Mouse (Mus musculus) cerebellum, postnatal 36 days (tissue): Measurements from ENCODE around the gene 2210011C24Rik.
"Not testable (repeated sequence)": the region's sequence is repeated elsewhere in the genome, so short reads cannot be mapped to it uniquely, and the experiment has no call there.

Experiments used
- DNase-seq, 2 experiments: peaks; one replicate each; pipeline ENCODE4 v3.0.0; 2021 to 2022; ENCODE audit warnings: mixed read lengths in 2 of 2

Gene 2210011C24Rik

GRCm38 (mm10) chr8:84019738-84020137 lies 7.8 kb upstream of the 2210011C24Rik start:
- no peak for DNase-seq

- DNase-seq = no peak
Measured at GRCm38 (mm10) chr8:84015833-84016232, 3.9 kb upstream of the 2210011C24Rik start.

GRCm38 (mm10) chr8:84012499-84013165 lies 661 bp upstream of the 2210011C24Rik start:
- DNase-seq = no peak

DNA sequence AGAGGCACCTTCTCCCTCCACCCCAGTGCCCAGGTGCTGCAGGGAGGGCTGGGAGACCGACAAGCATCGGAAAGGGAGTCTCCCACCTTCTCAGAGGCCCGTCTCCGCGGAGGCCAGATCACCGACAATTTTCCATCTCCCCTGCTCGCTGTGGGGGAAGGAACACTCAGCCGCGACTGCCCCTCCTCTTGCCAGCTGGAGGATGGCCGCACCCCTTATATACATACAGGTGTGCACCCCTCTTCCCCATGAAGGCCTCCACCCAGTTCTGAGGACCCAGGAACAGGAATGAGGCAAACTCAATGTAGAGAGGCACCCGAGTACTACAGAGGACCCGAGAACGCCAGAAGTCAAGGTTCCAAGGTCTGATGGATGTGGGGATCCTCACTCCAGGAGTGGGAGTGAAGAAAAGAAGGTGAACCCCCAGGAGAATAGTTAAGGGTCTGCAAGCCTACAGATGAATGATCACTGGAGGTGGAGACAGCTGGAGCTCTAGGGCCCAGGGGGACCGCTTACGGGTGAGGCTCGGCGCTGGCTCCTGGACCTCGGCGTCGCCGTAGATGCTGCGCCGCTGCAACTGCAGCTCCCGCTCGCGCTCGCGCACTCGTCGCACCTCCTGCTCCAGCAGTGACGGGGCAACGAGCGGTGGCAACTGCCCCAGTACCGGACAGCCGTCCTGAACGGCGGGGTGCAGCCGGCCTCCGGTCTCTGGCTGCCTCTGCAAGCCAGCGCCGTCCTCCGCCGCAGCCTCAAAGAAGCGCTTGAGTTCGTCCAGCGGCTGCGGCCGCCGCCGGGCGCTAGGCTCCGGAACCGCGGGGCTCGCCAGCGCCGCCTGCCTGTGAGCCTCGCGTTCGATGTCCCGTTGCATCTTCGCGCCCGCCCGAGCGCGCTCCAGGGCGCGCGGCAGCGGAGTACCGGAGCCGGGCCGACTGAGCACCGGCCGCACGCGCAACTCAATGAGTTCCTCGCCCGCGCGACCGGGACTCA lies 1.1 kb downstream of the 2210011C24Rik start:
- DNase-seq = peak; percentile 75 to 79

DNA sequence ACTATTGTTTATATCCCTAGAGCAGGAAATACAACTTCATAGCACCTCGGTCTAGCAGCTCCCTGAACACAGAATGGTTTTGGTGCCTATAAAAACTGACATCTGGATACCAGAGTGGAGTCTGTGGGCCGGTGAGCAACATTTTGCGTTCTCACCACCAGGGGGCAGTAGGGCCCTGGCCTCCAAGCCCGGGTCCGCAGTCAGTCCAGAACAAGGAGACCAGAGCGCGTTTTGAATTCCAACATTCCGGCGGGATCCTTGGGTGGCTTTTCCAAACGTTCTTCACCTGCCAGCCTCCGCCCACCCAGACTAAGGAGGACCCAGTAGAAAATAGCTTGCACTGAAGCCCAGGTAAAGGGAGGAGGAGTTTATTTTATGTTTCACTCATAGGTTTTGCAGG lies 2.1 kb downstream of the 2210011C24Rik start:
- peak; percentile 85 to 90 for DNase-seq

GRCm38 (mm10) chr8:84008362-84008761 lies 3.6 kb downstream of the 2210011C24Rik start:
- no peak for DNase-seq

GRCm38 (mm10) chr8:84005502-84005901 lies 6.5 kb downstream of the 2210011C24Rik start:
- not testable (repeated sequence) for DNase-seq

DNA sequence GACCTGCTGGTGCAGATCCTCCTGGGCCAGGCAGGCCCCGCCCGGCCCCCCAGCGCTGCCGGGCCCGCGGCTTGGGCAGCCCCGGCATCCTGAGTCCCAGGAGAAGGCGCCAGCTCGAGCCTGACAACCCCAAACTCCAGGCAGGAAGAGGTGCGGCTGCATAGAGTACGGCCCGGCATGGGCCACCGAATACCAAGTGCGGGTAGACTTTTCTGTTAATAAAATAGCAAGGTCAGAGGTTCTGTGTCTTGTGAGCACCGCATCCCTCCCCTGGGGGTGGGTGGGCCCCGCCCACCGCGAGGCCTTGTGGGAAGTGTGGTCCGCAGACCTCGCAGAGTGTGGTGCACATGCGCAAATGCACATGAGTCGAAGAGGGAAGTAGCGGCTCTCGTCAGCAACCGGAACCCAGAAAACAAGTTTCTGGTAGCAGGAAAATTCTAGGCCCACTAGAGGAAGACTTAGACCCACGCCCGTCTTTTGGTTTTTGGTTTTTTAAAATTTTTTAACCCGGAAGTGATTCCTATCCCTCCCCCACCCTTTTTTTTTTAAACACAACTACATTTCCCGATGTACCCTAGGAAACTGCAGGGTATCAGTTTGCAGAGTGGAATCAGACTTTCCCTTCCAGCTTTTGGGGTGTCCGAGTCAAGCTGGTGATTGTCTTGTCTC lies 7.3 kb downstream of the 2210011C24Rik start:
- peak; percentile 90 to 93 for DNase-seq

DNA sequence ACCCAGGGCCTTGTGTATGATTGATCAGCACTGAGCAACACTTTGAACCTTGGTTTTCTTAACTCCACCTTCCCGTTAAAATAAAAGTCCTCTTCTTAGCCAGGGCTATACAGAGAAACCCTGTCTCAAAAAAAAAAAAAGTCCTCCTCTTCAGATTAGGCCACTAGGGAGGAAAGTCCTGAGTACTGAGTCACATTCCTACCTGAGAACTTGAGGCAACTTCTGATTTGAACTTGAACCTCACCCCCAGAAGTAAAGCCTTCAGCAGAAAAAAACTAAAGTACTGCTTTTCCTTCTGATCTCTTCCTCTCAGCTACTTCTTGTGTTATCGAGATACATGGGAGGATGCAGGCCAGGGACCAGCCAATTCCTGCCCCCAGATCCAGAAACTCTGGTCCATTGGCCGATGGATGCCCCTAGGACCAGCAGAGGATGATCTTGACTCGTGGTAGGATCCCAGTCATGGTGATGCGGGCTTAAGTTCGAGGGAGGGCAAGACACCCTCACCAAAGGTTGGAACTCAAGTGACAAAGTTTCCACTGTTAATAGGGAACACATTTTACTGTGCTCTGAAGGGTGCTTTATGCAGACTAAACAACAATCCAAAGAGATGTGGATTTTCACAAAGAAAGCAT lies 8.2 kb downstream of the 2210011C24Rik start:
- no peak for DNase-seq

- no peak for DNase-seq
Measured at GRCm38 (mm10) chr8:84002957-84003611, 8.9 kb downstream of the 2210011C24Rik start.

GRCm38 (mm10) chr8:84001281-84002000 lies 10.5 kb downstream of the 2210011C24Rik start, which contains the start of gene 1700067K01Rik:
TSS of gene 1700067K01Rik (plus strand) at chr8:84001502.
- no peak for DNase-seq

- DNase-seq = no peak
Measured at GRCm38 (mm10) chr8:83999825-84000224, 12.1 kb downstream of the 2210011C24Rik start.

DNA sequence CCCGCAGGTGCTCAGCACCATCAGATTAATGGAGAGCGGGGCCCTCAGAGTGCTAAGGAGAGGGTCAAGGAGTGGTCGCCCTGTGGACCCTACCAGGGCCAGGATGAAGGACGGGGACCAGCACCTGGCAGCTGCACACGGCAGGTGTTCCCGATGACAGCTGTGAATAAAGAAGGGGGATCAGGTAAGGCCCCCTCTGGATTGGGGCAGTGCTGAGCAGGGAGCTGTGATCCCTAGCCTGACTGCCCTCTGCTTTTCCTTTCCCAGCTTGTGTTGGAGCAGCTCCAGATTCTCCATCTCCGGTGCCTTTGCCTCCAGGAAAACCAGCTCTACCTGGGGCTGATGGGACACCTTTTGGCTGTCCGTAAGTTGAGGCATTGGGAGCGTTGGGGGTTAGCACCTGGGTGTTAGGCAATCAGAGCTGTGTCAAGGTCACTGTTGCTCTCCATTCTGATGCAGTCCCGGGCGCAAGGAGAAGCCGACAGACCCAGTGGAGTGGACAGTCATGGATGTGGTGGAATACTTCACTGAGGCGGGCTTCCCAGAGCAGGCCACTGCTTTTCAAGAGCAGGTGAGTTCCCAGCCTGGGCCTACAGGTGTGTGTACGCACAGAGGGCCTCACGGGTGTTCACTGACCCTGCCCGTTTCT lies 12.8 kb downstream of the 2210011C24Rik start:
- DNase-seq = no peak

- DNase-seq = peak in 1 of 2 experiments; percentile 51
Measured at GRCm38 (mm10) chr8:83998231-83999056, 13.5 kb downstream of the 2210011C24Rik start.

GRCm38 (mm10) chr8:83997511-83998141 lies 14.3 kb downstream of the 2210011C24Rik start, which contains the start of gene Samd1:
TSS of gene Samd1 (plus strand) at chr8:83997672.
- DNase-seq = peak; percentile 53 to 56

DNA sequence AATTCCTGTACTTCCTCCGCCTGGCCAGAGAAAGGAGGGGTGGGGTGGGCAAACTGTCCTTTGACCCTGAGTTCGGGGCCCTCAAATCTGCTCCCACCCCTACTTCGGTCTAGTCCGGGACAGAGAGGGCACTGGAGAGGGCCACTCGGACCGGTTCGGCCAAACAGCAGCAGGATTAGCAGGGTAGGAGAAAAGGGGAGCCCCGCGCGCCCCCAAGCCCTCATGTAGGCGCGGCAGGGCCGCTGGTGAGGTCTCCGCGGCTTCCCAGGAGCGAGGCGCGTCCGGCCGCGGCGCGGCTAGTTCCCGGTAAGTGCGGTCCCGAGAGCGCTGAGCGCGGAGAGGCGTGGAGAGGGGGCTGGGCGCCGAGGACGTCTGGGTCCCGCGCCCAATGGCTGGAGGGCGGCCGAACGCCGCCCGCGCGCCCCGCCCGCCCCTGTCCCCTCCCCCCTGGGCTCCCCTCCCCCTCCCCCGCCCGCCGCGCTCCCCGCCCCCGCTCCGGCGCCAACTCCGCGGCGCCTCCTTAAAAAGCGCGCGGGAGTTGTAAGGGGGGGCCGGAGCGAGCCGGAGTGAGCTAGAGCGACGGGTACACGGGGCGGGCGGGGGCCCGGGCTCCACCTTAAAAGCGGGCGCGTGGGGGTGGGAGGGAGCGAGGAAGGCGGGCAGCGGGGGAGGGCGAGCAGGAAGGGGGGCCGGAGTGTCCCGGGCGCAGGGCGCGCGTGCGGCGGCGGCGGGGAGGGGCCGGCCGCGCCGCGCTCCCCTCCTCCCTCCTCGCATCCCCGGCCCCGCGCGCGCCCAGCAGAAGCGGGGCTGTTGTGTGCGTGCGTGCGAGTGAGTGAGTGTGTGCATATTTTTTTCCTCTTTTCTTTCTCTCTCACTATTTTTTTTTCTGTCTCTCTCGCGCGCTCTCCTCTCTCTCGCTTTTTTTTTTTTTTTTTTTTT lies 15.1 kb downstream of the 2210011C24Rik start:
- DNase-seq = peak; percentile 72 to 86

- no peak for DNase-seq
Measured at GRCm38 (mm10) chr8:83995973-83996372, 16.0 kb downstream of the 2210011C24Rik start.

DNA sequence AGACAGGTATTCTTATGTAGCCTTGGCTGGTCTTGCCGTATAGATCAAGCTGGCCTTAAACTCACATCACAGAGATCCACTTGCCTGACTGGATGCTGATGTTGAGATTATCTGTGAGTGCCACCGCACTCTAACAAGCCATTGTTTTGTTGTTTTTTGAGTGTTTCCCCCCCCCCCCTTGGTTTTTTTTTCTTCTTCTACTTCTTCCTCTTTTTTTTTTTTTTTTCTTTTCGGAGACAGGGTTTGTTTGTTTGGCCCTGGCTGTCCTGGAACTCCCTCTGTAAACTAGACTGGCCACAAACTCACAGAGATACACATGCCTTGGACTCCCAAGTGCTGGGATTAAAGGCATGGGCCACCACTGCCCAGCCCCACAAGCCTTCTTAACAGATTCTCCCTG lies 17.9 kb downstream of the 2210011C24Rik start:
- no peak for DNase-seq
